Mouse (Mus musculus) fibroblast of lung, adult 2 months (primary cell): ENCODE data around the gene Ucn2.
A peak's percentile ranks its signal among the peaks of the same experiment; 100 is the strongest.

ENCODE experiments used
- DNase-seq: peaks from one replicate; pipeline ENCODE4 v3.0.0-alpha.2; 2011; ENCODE audit warnings: low read depth

The Ucn2 gene

GRCm38 (mm10) chr9:108992085-108992469 lies 6.3 kb downstream of the Ucn2 start:
- no peak for DNase-seq

DNA sequence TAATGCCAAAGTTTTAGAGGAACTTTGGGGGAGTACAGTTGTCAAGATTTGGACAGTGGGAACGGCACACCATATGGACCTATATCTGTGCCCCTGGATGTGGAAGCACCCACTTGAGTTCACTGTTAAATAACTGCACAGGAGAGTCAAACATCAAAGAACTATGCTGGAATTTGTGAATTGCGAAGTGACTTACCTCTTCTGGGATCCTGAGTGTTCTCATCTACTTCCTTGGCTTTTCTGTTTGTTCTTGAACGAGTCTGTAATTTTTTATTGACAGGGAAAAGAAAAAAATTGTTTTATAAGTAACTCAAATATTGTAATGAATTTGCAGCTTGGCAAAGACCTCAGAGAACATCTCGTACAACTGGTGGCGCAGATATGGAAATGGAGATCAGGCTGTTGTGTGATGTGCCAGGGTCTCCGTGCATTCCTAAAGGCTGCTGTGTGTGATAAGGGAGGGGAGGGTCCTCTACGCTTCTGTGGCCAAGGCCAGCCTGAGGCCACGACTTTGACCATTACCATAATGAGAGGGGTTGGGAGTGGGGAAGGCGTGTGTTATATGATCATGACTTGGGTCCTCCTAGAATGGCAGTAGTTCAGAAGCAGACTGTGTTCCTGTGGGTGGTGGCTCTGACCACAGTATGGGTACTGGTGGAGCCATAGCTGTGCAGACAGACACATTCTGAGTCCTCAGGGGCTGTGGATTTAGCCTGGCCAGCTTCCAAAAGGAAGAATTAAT lies 7.0 kb downstream of the Ucn2 start:
- DNase-seq: no peak

DNA sequence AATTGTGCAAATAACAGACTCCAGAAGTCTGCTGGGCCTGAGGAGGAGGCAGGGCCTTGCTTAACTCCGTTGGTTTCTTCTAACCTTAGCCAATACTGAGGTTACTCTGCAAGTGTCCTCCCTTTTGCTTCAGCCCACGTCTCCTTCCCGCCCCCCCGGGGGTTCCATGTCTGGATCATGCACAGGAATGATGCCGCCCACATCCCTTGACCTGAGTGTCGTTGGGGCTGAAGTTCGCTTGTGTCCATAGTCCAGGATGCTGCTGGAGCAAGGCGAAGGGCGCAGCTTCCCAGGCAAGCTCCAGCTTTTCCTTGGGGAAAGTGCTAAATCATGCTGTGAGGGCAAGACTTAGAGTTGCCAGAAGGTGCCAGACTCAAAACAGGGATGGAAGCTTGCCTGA lies 10.6 kb downstream of the Ucn2 start:
- no peak for DNase-seq

DNA sequence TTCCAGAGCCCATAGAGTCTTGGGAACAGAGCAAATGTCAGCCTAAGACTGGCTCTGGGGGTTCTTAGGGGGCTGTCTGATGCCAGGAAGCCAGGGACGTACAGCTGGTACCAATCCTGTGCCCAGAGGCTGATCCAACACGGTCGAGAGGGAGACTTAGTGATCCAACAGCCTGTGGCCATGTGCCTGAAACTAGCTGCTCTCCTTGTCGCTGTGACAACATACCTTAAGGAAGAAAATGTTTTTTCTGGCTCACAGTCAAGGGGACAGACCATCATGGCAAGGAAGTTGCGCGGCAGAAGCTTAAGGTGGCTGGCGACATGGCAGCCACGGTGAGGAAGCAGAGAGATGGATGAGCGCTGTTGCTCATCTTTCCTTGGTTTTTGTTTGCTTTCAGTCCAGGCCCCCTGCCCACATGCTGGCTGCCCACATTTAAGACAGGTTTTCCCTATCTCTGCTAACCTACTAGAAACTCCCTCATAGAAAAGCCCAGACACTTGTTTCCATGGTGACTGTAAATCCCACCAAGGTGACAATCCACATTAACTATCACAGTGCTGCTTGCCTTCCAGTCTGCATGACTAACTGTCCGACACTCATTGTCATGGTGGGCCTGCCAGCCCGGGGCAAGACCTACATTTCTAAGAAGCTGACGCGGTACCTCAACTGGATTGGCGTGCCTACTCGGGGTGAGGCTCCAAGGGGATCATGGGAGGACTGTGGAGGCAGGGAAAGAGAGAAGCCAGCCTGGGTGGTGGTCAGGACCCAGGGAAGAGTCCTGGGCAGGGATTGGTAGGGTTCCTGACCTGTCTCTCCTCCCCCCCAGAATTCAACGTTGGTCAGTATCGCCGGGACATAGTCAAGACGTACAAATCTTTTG lies 12.7 kb downstream of the Ucn2 start:
- no peak for DNase-seq

DNA sequence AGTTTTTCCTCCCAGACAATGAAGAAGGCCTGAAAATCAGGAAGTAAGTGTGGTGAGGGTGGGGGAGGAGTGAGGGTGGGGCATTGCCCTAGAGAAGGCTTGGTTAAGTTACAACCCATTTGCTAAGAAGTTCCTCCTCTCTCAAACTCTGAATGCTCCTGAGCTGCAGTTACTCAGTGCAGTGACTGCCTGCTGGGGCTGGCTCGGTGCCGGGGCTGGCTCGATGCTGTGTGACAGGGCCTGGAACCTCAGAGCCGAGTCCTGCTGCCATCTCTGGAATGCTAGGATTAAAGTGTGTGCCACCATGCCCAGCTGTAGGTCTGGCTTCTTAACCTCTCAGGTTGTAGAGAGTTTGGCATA lies 13.3 kb downstream of the Ucn2 start:
- no peak for DNase-seq

DNA sequence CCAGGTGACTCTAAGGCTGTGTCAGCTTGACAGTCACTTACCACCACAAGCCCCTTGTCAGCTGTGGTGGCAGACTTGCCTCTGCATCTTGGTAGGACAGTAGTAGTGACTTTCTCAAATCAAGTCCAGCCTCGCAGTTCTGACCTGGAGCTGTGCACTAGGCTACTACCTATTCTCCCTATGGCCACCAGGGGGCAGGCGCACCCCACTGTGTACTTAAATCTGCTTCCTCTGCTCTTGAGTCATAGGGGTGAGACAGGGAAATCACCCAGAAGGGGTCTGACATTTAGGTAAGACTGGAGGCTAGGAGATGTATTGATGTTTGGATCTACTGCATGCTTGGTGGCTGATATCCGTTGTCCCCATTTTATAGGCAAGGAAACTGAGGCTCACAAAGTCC lies 14.9 kb downstream of the Ucn2 start:
- peak; percentile 48 for DNase-seq

- no peak for DNase-seq
These were observed 17.4 kb downstream of the Ucn2 start for GRCm38 (mm10) chr9:109003201-109003600.

DNA sequence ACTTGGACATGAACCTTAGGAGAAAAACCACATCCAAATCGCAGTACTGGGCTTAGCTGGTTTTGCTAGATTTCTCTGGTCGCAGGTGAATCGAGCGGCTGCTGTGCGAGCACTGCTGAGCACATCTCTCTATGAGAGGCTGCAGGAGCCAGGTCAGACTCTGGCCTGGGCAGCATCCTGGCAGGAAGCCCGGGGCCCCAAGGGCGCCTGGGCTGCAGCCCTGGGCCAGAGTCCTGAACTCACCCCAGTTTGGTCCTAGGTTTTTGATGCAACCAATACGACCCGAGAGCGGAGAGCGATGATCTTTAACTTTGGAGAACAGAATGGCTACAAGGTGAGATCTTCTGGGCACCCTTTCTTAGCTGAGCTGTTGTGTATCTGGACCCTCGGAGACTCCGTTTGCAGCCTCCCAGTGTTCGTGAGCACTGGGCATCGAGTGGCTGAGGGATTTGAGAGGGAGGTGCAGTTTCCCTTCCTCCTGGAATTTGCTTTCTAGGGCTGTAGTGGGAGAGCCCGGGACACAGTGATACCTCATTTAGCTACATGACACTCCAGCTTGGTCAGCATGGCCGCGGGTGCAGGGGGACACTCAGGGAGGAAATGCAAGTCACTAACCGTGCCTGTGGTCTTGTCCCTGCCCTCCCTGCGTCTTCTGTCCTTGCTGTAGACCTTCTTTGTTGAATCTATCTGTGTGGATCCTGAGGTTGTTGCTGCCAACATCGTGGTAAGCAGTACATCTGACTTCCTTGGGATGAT lies 21.4 kb downstream of the Ucn2 start:
- DNase-seq: no peak

GRCm38 (mm10) chr9:109008081-109008480 lies 22.3 kb downstream of the Ucn2 start:
- no peak for DNase-seq

- peak; percentile 59 for DNase-seq
These were observed 23.3 kb downstream of the Ucn2 start for GRCm38 (mm10) chr9:109008994-109009635.

DNA sequence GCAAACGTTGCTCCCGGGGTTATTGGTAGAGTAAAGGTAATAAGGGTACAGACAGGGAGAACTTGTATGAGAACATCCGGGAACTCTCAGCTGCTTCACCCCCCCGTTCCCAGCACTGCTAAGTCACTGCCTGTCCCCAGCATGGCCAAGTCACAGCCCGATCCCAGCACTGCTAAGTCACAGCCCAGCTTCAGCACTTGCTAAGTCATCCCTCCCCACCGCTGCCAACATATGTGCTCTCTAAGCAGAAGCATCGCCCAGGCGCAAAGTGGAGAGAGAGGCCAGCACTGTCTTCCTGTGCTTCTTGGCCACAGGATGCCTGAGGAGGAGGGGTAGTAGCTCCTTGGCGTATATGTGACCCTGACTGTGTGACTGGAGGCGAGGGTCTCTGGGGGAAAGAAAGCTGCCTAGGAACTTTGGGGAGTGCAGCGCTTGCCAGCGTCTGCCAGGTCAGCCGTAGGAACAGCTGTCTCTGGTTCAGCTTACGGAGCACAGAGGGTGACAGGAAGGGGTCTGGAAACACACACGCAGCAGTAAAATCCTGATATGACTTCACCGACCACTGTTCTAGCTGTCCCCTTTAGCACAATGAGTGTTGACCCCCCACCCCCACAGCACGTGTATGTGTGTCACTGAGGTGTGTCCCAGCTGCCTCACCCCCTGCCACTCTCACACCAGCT lies 24.0 kb downstream of the Ucn2 start:
- DNase-seq: no peak

DNA sequence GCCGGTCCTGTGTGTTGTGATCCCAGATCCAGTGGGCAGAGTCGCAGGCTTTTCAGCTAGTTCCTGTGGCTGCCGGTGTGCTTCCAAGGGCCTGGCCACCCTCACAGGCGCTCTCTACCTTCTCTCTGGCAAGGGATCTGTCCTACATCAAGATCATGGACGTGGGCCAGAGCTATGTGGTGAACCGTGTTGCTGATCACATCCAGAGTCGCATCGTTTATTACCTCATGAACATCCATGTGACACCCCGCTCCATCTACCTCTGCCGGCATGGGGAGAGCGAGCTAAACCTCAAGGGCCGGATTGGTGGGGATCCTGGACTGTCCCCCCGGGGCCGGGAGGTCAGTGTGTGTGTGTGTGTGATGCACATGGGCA lies 24.5 kb downstream of the Ucn2 start:
- no peak for DNase-seq

- DNase-seq: no peak
These were observed 29.6 kb downstream of the Ucn2 start for GRCm38 (mm10) chr9:109015397-109015796.

DNA sequence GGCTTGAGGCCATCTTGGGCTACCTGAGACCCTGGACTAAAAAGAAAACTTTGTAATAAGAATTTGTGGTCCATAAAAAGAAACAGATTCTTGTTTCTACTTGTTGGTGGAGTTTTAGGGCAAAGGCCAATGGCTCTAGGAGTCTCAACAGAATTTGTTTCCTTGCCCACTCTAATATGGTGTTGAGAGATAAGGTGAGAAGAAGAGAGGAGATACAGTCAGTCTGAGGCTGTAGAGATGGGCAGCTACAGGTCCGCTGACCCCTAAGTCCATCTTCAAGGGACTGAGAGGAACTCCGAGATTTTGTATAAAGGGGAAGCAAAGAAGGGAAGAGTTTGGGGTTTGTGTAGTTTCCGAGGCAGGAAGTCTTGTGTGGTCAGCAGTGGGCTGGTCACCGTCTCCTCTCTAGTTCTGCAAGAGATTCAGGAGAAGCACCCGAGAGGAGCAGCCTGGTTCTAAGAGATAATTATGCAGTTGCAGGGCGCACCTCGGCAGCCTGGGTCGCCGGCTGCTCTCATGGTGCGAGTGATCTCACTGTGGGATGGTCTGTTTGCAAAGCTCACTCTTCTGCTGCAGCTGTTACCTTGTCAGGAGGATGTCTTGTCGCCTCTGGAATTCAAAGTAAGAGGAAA lies 31.3 kb downstream of the Ucn2 start:
- no peak for DNase-seq

- no peak for DNase-seq
These were observed 35.6 kb downstream of the Ucn2 start for GRCm38 (mm10) chr9:109021428-109021827.

GRCm38 (mm10) chr9:109022866-109023685 lies 37.3 kb downstream of the Ucn2 start:
- DNase-seq: no peak

- no peak for DNase-seq
These were observed 41.7 kb downstream of the Ucn2 start for GRCm38 (mm10) chr9:109027521-109027920.

GRCm38 (mm10) chr9:109028421-109028820 lies 42.6 kb downstream of the Ucn2 start:
- no peak for DNase-seq

DNA sequence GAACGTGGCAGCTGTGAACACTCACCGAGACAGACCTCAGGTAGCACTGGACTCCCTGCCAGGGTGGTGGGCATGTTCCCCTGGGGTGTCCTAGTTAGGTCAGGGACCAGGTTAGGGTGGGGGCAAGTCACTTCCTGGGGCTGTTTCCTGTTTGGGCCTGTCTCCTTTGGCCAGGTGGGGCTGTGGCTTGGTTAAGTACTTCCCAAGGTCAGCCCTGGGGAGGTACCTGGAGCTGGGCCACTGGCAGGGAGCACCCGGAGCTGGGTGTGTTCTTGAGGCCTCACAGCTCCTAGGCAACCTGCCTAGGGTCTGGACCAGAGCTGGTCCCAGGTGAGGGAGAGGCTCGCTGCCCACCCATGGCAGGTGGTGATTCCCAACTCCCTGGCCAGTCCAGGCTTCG lies 43.1 kb downstream of the Ucn2 start:
- DNase-seq: no peak

DNA sequence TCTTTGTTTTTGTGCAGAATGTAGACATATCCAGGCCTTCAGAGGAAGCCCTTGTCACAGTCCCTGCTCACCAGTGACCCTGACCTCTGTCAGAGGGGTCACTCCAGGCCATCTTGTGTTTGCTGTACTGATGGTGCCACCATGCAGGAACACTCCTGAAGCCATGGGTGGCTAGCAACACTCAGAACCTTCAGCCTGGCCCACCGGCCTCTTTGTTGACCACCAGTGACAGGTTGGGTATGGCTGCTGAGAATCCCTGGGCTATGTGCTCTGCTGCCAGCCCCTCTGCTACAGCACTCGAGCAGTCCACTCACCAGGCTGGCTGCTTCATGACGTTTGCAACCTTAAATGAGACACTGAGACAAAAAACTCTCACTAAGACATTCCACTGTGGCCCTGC lies 44.5 kb downstream of the Ucn2 start:
- DNase-seq: no peak
